Mouse (Mus musculus) myocyte (in vitro differentiated cells): Measurements from ENCODE around the gene Sema3c. TPM values are rescaled to one million over a fixed set of nuclear protein-coding genes. Genes with fewer than 3 reads are reported as not detected.

ENCODE experiments used
- H3K27me3 ChIP-seq: one replicate; pipeline ENCODE4 v1.6.1; 2011; ENCODE audit not compliant: control insufficient read depth, insufficient read depth, insufficient read length
- H3K36me3 ChIP-seq: one replicate; pipeline ENCODE4 v1.6.1; 2011; ENCODE audit not compliant: control insufficient read depth, insufficient read depth
- H3K4me2 ChIP-seq: one replicate; pipeline ENCODE4 v1.6.1; 2011; ENCODE audit warnings: low read depth, control low read depth
- H3K4me3 ChIP-seq: one replicate; pipeline ENCODE4 v1.5.1; 2011; ENCODE audit warnings: mild to moderate bottlenecking, control low read depth, moderate library complexity
- H3K79me2 ChIP-seq: one replicate; pipeline ENCODE4 v1.6.1; 2011; ENCODE audit not compliant: control insufficient read depth, insufficient read depth
- H3ac ChIP-seq: one replicate; pipeline ENCODE4 v1.6.1; 2011; ENCODE audit not compliant: control insufficient read depth, insufficient read length
- CEBPB ChIP-seq: IDR thresholded peaks from 2 replicates; pipeline ENCODE4 v1.6.1; 2011; ENCODE audit warnings: mild to moderate bottlenecking, moderate library complexity; ENCODE audit not compliant: poor library complexity, insufficient read depth, severe bottlenecking
- E2F4 ChIP-seq: IDR thresholded peaks from one replicate; pipeline ENCODE4 v1.6.1; 2011; ENCODE audit warnings: mild to moderate bottlenecking, control low read depth, moderate library complexity; ENCODE audit not compliant: insufficient read depth
- MAX ChIP-seq: IDR thresholded peaks from one replicate; pipeline ENCODE4 v1.6.1; 2011; ENCODE audit warnings: low read depth, mild to moderate bottlenecking, control low read depth
- MYOD1 ChIP-seq, 3 experiments: IDR thresholded peaks; one replicate each; pipeline ENCODE4 v1.6.1; 2011; ENCODE audit warnings: control low read depth in 2 of 3, low read depth in 2 of 3, mild to moderate bottlenecking in 2 of 3, moderate library complexity in 1 of 3; ENCODE audit not compliant: insufficient read length in 2 of 3, control insufficient read depth in 1 of 3
- MYOG ChIP-seq, 3 experiments: IDR thresholded peaks; one replicate each; pipeline ENCODE4 v1.6.1; 2011; ENCODE audit warnings: control low read depth in 2 of 3, low read depth in 2 of 3, mild to moderate bottlenecking in 2 of 3; ENCODE audit not compliant: insufficient read length in 2 of 3, control insufficient read depth in 1 of 3, insufficient read depth in 1 of 3
- POLR2A ChIP-seq: IDR thresholded peaks from one replicate; pipeline ENCODE4 v1.6.1; 2011; ENCODE audit warnings: low read depth, mild to moderate bottlenecking, control low read depth, moderate library complexity; ENCODE audit not compliant: insufficient read length
- POLR2AphosphoS2 ChIP-seq: IDR thresholded peaks from one replicate; pipeline ENCODE4 v1.6.1; 2011; ENCODE audit warnings: low read depth, control low read depth; ENCODE audit not compliant: insufficient read length
- REST ChIP-seq: IDR thresholded peaks from one replicate; pipeline ENCODE4 v1.6.1; 2011; ENCODE audit warnings: mild to moderate bottlenecking, control low read depth, moderate library complexity; ENCODE audit not compliant: insufficient read depth, insufficient read length
- SRF ChIP-seq: IDR thresholded peaks from one replicate; pipeline ENCODE4 v1.6.1; 2011; ENCODE audit warnings: low read depth; ENCODE audit not compliant: control insufficient read depth, insufficient read length
- TCF12 ChIP-seq: IDR thresholded peaks from one replicate; pipeline ENCODE4 v1.6.1; 2011; ENCODE audit warnings: mild to moderate bottlenecking, control low read depth; ENCODE audit not compliant: poor library complexity, insufficient read depth, severe bottlenecking
- TCF3 ChIP-seq: IDR thresholded peaks from one replicate; pipeline ENCODE4 v1.6.1; 2011; ENCODE audit warnings: low read depth, control low read depth; ENCODE audit not compliant: insufficient read length
- USF1 ChIP-seq: IDR thresholded peaks from one replicate; pipeline ENCODE4 v1.6.1; 2011; ENCODE audit warnings: low read depth, mild to moderate bottlenecking, control low read depth, moderate library complexity
- polyA plus RNA-seq: library from polyadenylated mRNA; unstranded; fragments of >200 nt; fragmentation: generic; extraction: Trizol; gene quantifications from one replicate; pipeline ENCODE4 v1.2.1, GENCODE M21; 2012; ENCODE audit warnings: missing spikeins

The Sema3c gene
- polyA plus RNA-seq, 1 experiment: 2.2 TPM

DNA sequence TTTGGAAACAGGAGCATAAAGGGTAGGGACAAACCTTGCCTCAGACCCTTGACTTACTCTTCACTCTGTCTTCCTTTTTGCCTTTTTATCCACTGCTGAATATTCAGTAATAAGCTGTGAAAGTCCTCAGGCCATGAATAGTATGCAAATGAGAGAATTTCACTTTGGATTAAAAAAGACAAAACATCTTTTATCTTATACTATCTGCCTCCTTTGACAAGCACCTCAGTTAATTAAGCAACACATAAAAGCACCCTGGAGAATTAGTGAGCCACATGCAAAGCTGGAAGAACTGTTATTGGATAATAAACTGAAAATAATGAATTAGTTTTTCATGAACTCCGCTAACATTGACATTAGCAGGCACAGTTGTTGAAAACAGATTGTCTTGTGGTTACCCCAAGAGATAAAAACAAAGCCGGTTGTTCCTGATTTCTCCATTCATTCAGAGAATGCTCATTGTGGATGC lies 8.0 kb downstream of the Sema3c start:
- no peak overlapping the region for H3K4me2 ChIP-seq
- no peaks in the 10 kb centered on the region for H3K79me2 ChIP-seq
- no peak overlapping the region for H3K4me3 ChIP-seq
- H3ac ChIP-seq: no peak overlapping the region
- TF ChIP-seq E2F4: no peak
- no peak for TF ChIP-seq POLR2AphosphoS2
- no peak for TF ChIP-seq MAX
- TF ChIP-seq TCF3: no peak
- no peak for TF ChIP-seq TCF12
- TF ChIP-seq USF1: no peak
- no peak for TF ChIP-seq MYOD1 (IDR thresholded peaks at IDR 0.05; ENCODE audit: control insufficient read depth in 1 of 3, insufficient read length in 2 of 3, low read depth in 2 of 3)
- TF ChIP-seq CEBPB: no peak
- no peak for TF ChIP-seq REST
- no peak for TF ChIP-seq MYOG (IDR thresholded peaks at IDR 0.05; ENCODE audit: control insufficient read depth in 1 of 3, insufficient read depth in 1 of 3, insufficient read length in 2 of 3, low read depth in 2 of 3)
- TF ChIP-seq SRF: no peak
- no peak for TF ChIP-seq POLR2A
- no peaks in the 10 kb centered on the region for H3K27me3 ChIP-seq
- no peaks in the 10 kb centered on the region for H3K36me3 ChIP-seq

- Histone ChIP-seq H3K36me3 (no peaks in the 10 kb centered on the region), H3K4me2 (no peak overlapping the region)
- TF ChIP-seq SRF (no peak), POLR2A (no peak), REST (no peak), MYOD1 (IDR thresholded peaks at IDR 0.05; ENCODE audit: control insufficient read depth in 1 of 3, insufficient read length in 2 of 3, low read depth in 2 of 3) (no peak), CEBPB (no peak)
These were observed 10.3 kb downstream of the Sema3c start for GRCm38 (mm10) chr5:17584299-17584945.

GRCm38 (mm10) chr5:17586518-17587210 lies 12.6 kb downstream of the Sema3c start:
- H3K36me3 ChIP-seq: no peaks in the 10 kb centered on the region
- H3K27me3 ChIP-seq: no peaks in the 10 kb centered on the region
- no peak for TF ChIP-seq TCF3
- no peak for TF ChIP-seq MYOG (IDR thresholded peaks at IDR 0.05; ENCODE audit: control insufficient read depth in 1 of 3, insufficient read depth in 1 of 3, insufficient read length in 2 of 3, low read depth in 2 of 3)
- no peak for TF ChIP-seq MYOD1 (IDR thresholded peaks at IDR 0.05; ENCODE audit: control insufficient read depth in 1 of 3, insufficient read length in 2 of 3, low read depth in 2 of 3)
- no peak for TF ChIP-seq USF1
- TF ChIP-seq TCF12: no peak
- TF ChIP-seq SRF: no peak
- TF ChIP-seq CEBPB: no peak
- TF ChIP-seq POLR2A: no peak
- no peak for TF ChIP-seq MAX
- TF ChIP-seq REST: no peak
- TF ChIP-seq E2F4: no peak
- TF ChIP-seq POLR2AphosphoS2: no peak
- no peak overlapping the region for H3ac ChIP-seq
- no peak overlapping the region for H3K4me3 ChIP-seq
- H3K4me2 ChIP-seq: no peak overlapping the region
- no peaks in the 10 kb centered on the region for H3K79me2 ChIP-seq

More at GRCm38 (mm10) chr5:17584299-17584945, 10.3 kb downstream of the Sema3c start:
- Histone ChIP-seq H3ac (no peak overlapping the region), H3K79me2 (no peaks in the 10 kb centered on the region), H3K4me3 (no peak overlapping the region), H3K27me3 (no peaks in the 10 kb centered on the region)

DNA sequence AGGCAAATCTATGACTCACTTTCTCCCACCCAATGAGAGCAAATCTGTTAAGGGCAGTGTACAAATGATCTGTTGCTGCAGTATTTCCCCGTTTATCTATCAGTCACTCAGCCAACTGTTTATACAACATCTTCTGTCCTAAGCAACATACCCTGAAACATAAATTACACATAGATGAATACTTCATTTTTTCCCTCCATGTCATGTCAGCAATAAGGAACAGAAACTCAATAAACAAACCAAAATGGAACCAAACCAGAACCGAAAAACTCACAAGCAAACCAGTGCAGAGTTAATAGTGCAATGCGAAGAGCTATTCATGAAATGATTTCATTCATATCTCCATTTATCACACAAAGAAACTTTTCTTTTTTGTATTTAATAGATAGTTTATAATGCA lies 17.8 kb downstream of the Sema3c start:
- H3ac ChIP-seq: no peak overlapping the region
- TF ChIP-seq MYOG (IDR thresholded peaks at IDR 0.05; ENCODE audit: control insufficient read depth in 1 of 3, insufficient read depth in 1 of 3, insufficient read length in 2 of 3, low read depth in 2 of 3): no peak
- no peak for TF ChIP-seq E2F4
- no peak for TF ChIP-seq MYOD1 (IDR thresholded peaks at IDR 0.05; ENCODE audit: control insufficient read depth in 1 of 3, insufficient read length in 2 of 3, low read depth in 2 of 3)
- no peak for TF ChIP-seq TCF12
- TF ChIP-seq USF1: no peak
- TF ChIP-seq TCF3: no peak
- no peak for TF ChIP-seq REST
- no peak for TF ChIP-seq CEBPB
- TF ChIP-seq POLR2A: no peak
- no peak for TF ChIP-seq SRF
- TF ChIP-seq POLR2AphosphoS2: no peak
- no peak for TF ChIP-seq MAX
- no peaks in the 10 kb centered on the region for H3K27me3 ChIP-seq
- H3K4me3 ChIP-seq: no peak overlapping the region
- no peaks in the 10 kb centered on the region for H3K36me3 ChIP-seq
- H3K4me2 ChIP-seq: no peak overlapping the region
- H3K79me2 ChIP-seq: no peaks in the 10 kb centered on the region

GRCm38 (mm10) chr5:17601700-17602099 lies 27.6 kb downstream of the Sema3c start:
- Histone ChIP-seq H3K27me3 (no peaks in the 10 kb centered on the region), H3ac (no peak overlapping the region), H3K36me3 (no peaks in the 10 kb centered on the region), H3K4me2 (no peak overlapping the region), H3K79me2 (no peaks in the 10 kb centered on the region), H3K4me3 (no peak overlapping the region)
- no peak for TF ChIP-seq CEBPB
- TF ChIP-seq E2F4: no peak
- TF ChIP-seq MYOG (IDR thresholded peaks at IDR 0.05; ENCODE audit: control insufficient read depth in 1 of 3, insufficient read depth in 1 of 3, insufficient read length in 2 of 3, low read depth in 2 of 3): no peak
- TF ChIP-seq MAX: no peak
- no peak for TF ChIP-seq POLR2AphosphoS2
- no peak for TF ChIP-seq USF1
- no peak for TF ChIP-seq TCF3
- TF ChIP-seq MYOD1 (IDR thresholded peaks at IDR 0.05; ENCODE audit: control insufficient read depth in 1 of 3, insufficient read length in 2 of 3, low read depth in 2 of 3): no peak
- TF ChIP-seq POLR2A: no peak
